22 mouse cellular contexts compared by ENCODE assay signal in the genomic region with DNA sequence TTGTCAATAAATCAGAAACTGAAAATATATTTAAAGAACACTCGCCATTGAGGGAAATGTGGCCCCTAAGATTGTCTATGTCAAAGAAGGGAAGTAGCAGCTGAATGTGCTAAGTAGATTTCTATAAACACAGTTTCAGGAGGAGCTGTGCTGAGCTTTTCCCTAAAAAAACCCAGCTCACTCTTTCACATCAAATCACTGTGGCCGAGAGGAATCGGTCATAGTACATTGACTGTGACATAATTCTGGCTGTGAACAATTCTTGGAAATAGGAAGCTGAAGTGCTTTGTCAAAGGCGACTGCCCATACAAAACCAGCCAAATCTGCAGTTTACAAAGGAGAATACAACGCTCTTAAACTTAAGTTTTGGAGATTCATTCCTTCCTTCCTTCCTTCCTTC. TPM values are rescaled to one million over a fixed set of nuclear protein-coding genes. Genes with fewer than 3 reads are reported as not detected.
DNase-seq lines count a peak whose midpoint lies in the region; ATAC-seq and TF ChIP-seq lines count a peak whose summit lies in the region.
"Had no signal": no experiment of that assay in that cellular context is flagged by ENCODE, and none has a peak within 500 bp of the region (broad histone marks: within the 10 kb centered on the region; RNA-seq: fewer than 3 reads in every experiment).

No protein-coding gene starts in this region.

- intact Hi-C loops in left cerebral cortex, adult 2 months (cut with DNase I), result no loop called here
- intact Hi-C loops in left cerebral cortex, postnatal 36 days (cut with DNase I), result no loop called here

- WGBS in intestine, embryonic 16.5 days, result 69% methylated on average over 5 of the region's 5 CpGs
- WGBS in intestine, embryonic 15.5 days, result 73% methylated on average over 5 of the region's 5 CpGs
- WGBS in intestine, postnatal 0 days, result 70% methylated on average over 5 of the region's 5 CpGs
- WGBS in forebrain, embryonic 12.5 days, result 86% methylated on average over 5 of the region's 5 CpGs

- H3K27me3 ChIP-seq in intestine, embryonic 16.5 days (replicated peaks; ENCODE audit: control insufficient read depth, insufficient read depth, low read length), result no peaks in the 10 kb centered on the region
- H3K27me3 ChIP-seq in intestine, embryonic 15.5 days (replicated peaks), result no peaks in the 10 kb centered on the region
- H3K27me3 ChIP-seq in intestine, postnatal 0 days (replicated peaks; ENCODE audit: control insufficient read depth, insufficient read depth, low read length), result no peaks in the 10 kb centered on the region
- no peaks in the 10 kb centered on the region for H3K27me3 ChIP-seq in forebrain, embryonic 12.5 days
- H3K27me3 ChIP-seq: forebrain, embryonic 13.5 days; heart, embryonic 15.5 days; limb, embryonic 15.5 days; neural tube, embryonic 13.5 days had no signal

- H3K4me3 ChIP-seq in intestine, embryonic 16.5 days (ENCODE audit: low read length), result no peak overlapping the region
- H3K4me3 ChIP-seq in intestine, embryonic 15.5 days (replicated peaks), result no peak overlapping the region
- H3K4me3 ChIP-seq in left cerebral cortex, adult 2 months, result no peak overlapping the region
- H3K4me3 ChIP-seq in intestine, postnatal 0 days (ENCODE audit: low read depth, low read length), result no peak overlapping the region
- H3K4me3 ChIP-seq in forebrain, embryonic 12.5 days (replicated peaks), result no peak overlapping the region
- H3K4me3 ChIP-seq: erythroblast, embryonic 14.5 days; forebrain, embryonic 13.5 days; heart, embryonic 10.5 days; heart, embryonic 15.5 days; limb, embryonic 10.5 days; limb, embryonic 15.5 days; neural tube, embryonic 13.5 days had no signal

- H3K9me3 ChIP-seq in intestine, embryonic 16.5 days (ENCODE audit: control insufficient read depth, low read length), result no peaks in the 10 kb centered on the region
- no peaks in the 10 kb centered on the region for H3K9me3 ChIP-seq in intestine, embryonic 15.5 days
- no peaks in the 10 kb centered on the region for H3K9me3 ChIP-seq in intestine, postnatal 0 days (ENCODE audit: control insufficient read depth)
- H3K9me3 ChIP-seq in forebrain, embryonic 12.5 days, result no peaks in the 10 kb centered on the region
- H3K9me3 ChIP-seq: forebrain, embryonic 13.5 days; G1E; heart, embryonic 10.5 days; heart, embryonic 15.5 days; limb, embryonic 10.5 days; limb, embryonic 15.5 days; neural tube, embryonic 13.5 days had no signal

- no peak for DNase-seq in left cerebral cortex, adult 2 months (ENCODE audit: extremely low spot score in 1 of 2, low spot score in 2 of 2)
- DNase-seq in left cerebral cortex, postnatal 36 days (ENCODE audit: low spot score in 2 of 2), result no peak
- peak; percentile 52 for DNase-seq in A20 (ENCODE audit: low read depth, low spot score)
- DNase-seq: cerebellum, adult 18-20 months; gastrocnemius, postnatal 25 days; kidney, adult 8-10 months; kidney, postnatal 14 days; lung, postnatal 14 days had no signal

- no peak for ATAC-seq in intestine, embryonic 16.5 days
- ATAC-seq in intestine, embryonic 15.5 days, result no peak
- ATAC-seq in intestine, postnatal 0 days, result no peak
- ATAC-seq in inflammation-experienced regulatory T-cells, adult 6 months, result no peak
- no peak for ATAC-seq in forebrain, embryonic 12.5 days (ENCODE audit: low FRiP score)

- H3K4me2 ChIP-seq in intestine, embryonic 16.5 days (ENCODE audit: low read depth, low read length), result no peak overlapping the region
- no peak overlapping the region for H3K4me2 ChIP-seq in intestine, embryonic 15.5 days (replicated peaks)
- no peak overlapping the region for H3K4me2 ChIP-seq in intestine, postnatal 0 days (replicated peaks; ENCODE audit: low read depth)
- H3K4me2 ChIP-seq in forebrain, embryonic 12.5 days, result no peak overlapping the region
- H3K4me2 ChIP-seq: forebrain, embryonic 13.5 days; heart, embryonic 15.5 days; limb, embryonic 15.5 days; midbrain, embryonic 11.5 days; neural tube, embryonic 13.5 days had no signal

- no peak overlapping the region for H3K9ac ChIP-seq in intestine, embryonic 16.5 days (ENCODE audit: low read depth, low read length)
- no peak overlapping the region for H3K9ac ChIP-seq in intestine, embryonic 15.5 days
- no peak overlapping the region for H3K9ac ChIP-seq in intestine, postnatal 0 days (ENCODE audit: low read depth, low read length)
- no peak overlapping the region for H3K9ac ChIP-seq in forebrain, embryonic 12.5 days
- H3K9ac ChIP-seq: forebrain, embryonic 13.5 days; heart, embryonic 15.5 days; limb, embryonic 15.5 days; neural tube, embryonic 13.5 days had no signal

- TF ChIP-seq CTCF in left cerebral cortex, adult 2 months (IDR thresholded peaks at IDR 0.05), result no peak
- no peak for TF ChIP-seq CTCF in intestine, postnatal 0 days (IDR thresholded peaks at IDR 0.05; ENCODE audit: low read depth)

- peaks cover 3% of the 10 kb centered on the region; the same call in 1 of the 2 replicates for H3K4me1 ChIP-seq in intestine, embryonic 16.5 days (ENCODE audit: control insufficient read depth, insufficient read depth, low read length)
- H3K4me1 ChIP-seq in intestine, embryonic 15.5 days (replicated peaks), result no peaks in the 10 kb centered on the region
- H3K4me1 ChIP-seq in intestine, postnatal 0 days (replicated peaks; ENCODE audit: control insufficient read depth, insufficient read depth, low read length), result no peaks in the 10 kb centered on the region
- peaks cover 10% of the 10 kb centered on the region for H3K4me1 ChIP-seq in forebrain, embryonic 12.5 days
- H3K4me1 ChIP-seq: limb, embryonic 15.5 days had no signal

- H3K36me3 ChIP-seq in intestine, embryonic 16.5 days (ENCODE audit: control insufficient read depth, insufficient read depth, low read length), result 0 out of 2 replicates have a peak, but pooled peaks cover 3% of the 10 kb centered on the region
- H3K36me3 ChIP-seq in intestine, embryonic 15.5 days, result peaks cover 8% of the 10 kb centered on the region; the same call in 1 of the 2 replicates
- peaks cover 45% of the 10 kb centered on the region for H3K36me3 ChIP-seq in intestine, postnatal 0 days (ENCODE audit: control insufficient read depth, insufficient read depth)
- peaks cover 8% of the 10 kb centered on the region for H3K36me3 ChIP-seq in forebrain, embryonic 12.5 days (replicated peaks)

- H3K27ac ChIP-seq in intestine, embryonic 16.5 days (ENCODE audit: low read length), result peak overlapping the region; percentile 34
- H3K27ac ChIP-seq in intestine, embryonic 15.5 days, result no peak overlapping the region
- 0 out of 2 replicates have a peak overlapping the region, but pooled peaks have one; percentile 28 for H3K27ac ChIP-seq in left cerebral cortex, adult 2 months
- peak overlapping the region; percentile 28; the same call in 1 of the 2 replicates for H3K27ac ChIP-seq in intestine, postnatal 0 days (ENCODE audit: low read depth, low read length)
- no peak overlapping the region for H3K27ac ChIP-seq in forebrain, embryonic 12.5 days
- H3K27ac ChIP-seq: forebrain, embryonic 13.5 days; heart, embryonic 10.5 days; heart, embryonic 15.5 days; limb, embryonic 10.5 days; limb, embryonic 15.5 days had no signal

RNA-seq across cellular contexts. Expression of a gene that starts 36.3 kb away (rescaled TPM):
- polyA plus RNA-seq in intestine, embryonic 16.5 days (2015; fragmentation: Nextera tagmentation; extraction: Ambion mirVana), result 91.6 and 102 TPM in 2 replicates
- polyA plus RNA-seq in intestine, embryonic 15.5 days (2015; fragmentation: Nextera tagmentation; extraction: Ambion mirVana), result 93.2 and 100.0 TPM in 2 replicates
- 10 to 100 TPM; 70.4 to 73.0 TPM for total RNA-seq in left cerebral cortex, adult 2 months (2021)
- 10 to 100 TPM; 72.7 to 81.6 TPM for total RNA-seq in left cerebral cortex, postnatal 36 days (2021)
- polyA plus RNA-seq in intestine, postnatal 0 days (2015; fragmentation: Nextera tagmentation; extraction: Ambion mirVana), result 59.5 and 61.1 TPM in 2 replicates
- polyA plus RNA-seq in inflammation-experienced regulatory T-cells, adult 6 months (2017; shearing (Covaris generic)), result 10 to 100 TPM; 22.2 to 29.9 (median 23.3) TPM
- polyA plus RNA-seq in forebrain, embryonic 12.5 days (2016; fragmentation: Nextera tagmentation; extraction: Ambion mirVana), result 67.7 and 72.1 TPM in 2 replicates

RNA-seq across cellular contexts. Expression of a gene that starts 36.3 kb away (rescaled TPM):
- 17.3 and 20.3 TPM in 2 replicates for polyA plus RNA-seq in intestine, embryonic 16.5 days (2015; fragmentation: Nextera tagmentation; extraction: Ambion mirVana)
- 10.8 and 17.0 TPM in 2 replicates for polyA plus RNA-seq in intestine, embryonic 15.5 days (2015; fragmentation: Nextera tagmentation; extraction: Ambion mirVana)
- total RNA-seq in left cerebral cortex, adult 2 months (2021), result 10 to 100 TPM; 62.7 to 69.9 TPM
- total RNA-seq in left cerebral cortex, postnatal 36 days (2021), result 10 to 100 TPM; 68.1 to 70.6 TPM
- polyA plus RNA-seq in intestine, postnatal 0 days (2015; fragmentation: Nextera tagmentation; extraction: Ambion mirVana), result 5.2 and 8.6 TPM in 2 replicates
- under 1 TPM; 0.35 to 0.78 (median 0.58) TPM for polyA plus RNA-seq in inflammation-experienced regulatory T-cells, adult 6 months (2017; shearing (Covaris generic))
- 3.6 and 4.7 TPM in 2 replicates for polyA plus RNA-seq in forebrain, embryonic 12.5 days (2016; fragmentation: Nextera tagmentation; extraction: Ambion mirVana)
- polyA plus RNA-seq: erythroblast, embryonic 14.5 days had no signal

RNA-seq across cellular contexts. Expression of a gene that starts 48.0 kb away (rescaled TPM):
- 143 and 148 TPM in 2 replicates for polyA plus RNA-seq in intestine, embryonic 16.5 days (2015; fragmentation: Nextera tagmentation; extraction: Ambion mirVana)
- polyA plus RNA-seq in intestine, embryonic 15.5 days (2015; fragmentation: Nextera tagmentation; extraction: Ambion mirVana), result 147 and 152 TPM in 2 replicates
- 10 to 100 TPM; 92.8 to 99.1 TPM for total RNA-seq in left cerebral cortex, adult 2 months (2021)
- 10 to 100 TPM; 99.3 to 99.7 TPM for total RNA-seq in left cerebral cortex, postnatal 36 days (2021)
- polyA plus RNA-seq in intestine, postnatal 0 days (2015; fragmentation: Nextera tagmentation; extraction: Ambion mirVana), result 115 and 119 TPM in 2 replicates
- polyA plus RNA-seq in inflammation-experienced regulatory T-cells, adult 6 months (2017; shearing (Covaris generic)), result 100 to 1,000 TPM; 146 to 175 (median 156) TPM
- 177 and 186 TPM in 2 replicates for polyA plus RNA-seq in forebrain, embryonic 12.5 days (2016; fragmentation: Nextera tagmentation; extraction: Ambion mirVana)

Comparison
In these comparisons a context has a peak if more than half of its experiments do, and no peak if none do; other contexts are left out.
1. H3K27ac ChIP-seq: peak in intestine, embryonic 16.5 days (single experiment), left cerebral cortex, adult 2 months (single experiment) and intestine, postnatal 0 days (single experiment); none in intestine, embryonic 15.5 days (single experiment) and forebrain, embryonic 12.5 days (single experiment).